Mouse (Mus musculus) 416B (cell line): Measurements from ENCODE around the gene Nt5c3.
A peak's percentile ranks its signal among the peaks of the same experiment; 100 is the strongest.

ENCODE experiments used
- DNase-seq: peaks from one replicate; pipeline ENCODE4 v3.0.0; 2011; ENCODE audit warnings: low read depth

The Nt5c3 gene

DNA sequence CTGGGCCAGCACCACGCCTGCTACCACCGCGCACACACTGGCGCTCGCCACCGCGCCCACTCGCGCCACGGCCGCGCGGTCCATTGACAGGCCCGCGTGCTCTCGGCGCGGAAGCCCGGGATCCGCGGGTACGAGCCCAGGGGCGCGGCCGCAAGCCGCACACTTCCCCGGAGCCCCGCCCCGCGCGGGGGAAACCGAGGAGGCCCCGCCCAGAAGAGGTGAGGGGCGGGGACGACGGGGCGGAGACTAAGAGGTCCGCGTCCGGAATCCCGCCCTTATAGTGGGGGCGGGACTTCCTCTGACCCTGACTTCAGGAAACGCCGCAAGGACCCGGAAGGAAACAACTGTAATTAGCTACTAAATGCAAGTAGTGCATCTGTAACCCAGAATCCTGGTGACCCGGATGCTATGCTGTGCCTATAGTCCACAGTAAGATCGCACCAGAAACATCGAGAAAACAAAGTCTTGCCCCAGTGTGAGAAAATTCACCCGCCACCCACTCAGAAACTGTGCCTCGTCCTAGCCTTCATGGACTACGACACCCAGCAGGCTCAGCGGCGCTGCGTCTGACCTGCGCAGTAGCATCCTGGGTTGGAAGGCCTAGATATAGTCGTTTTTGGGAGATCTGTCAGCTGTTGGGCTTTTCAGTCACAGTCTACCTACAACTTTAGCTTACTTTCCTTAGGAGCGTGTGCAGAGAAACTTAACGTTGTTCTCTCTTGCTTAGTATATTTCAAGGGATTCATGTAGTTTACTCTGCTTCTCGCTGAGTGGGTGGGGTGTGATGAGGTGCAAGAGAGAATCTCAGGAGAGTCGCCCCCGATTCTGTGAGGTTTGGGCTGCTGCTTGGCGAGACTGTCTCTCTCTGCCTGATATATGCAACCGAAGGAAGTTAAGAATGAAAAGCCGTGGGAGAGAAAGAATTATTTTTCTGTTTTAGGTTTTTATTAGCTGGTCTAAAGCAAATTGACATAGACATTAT, at the start of gene Nt5c3, which contains the start of gene Vmn1r4:
Gene Nt5c3 (minus strand): TSS at position 207 of the 982 bp plus-strand sequence.
Gene Vmn1r4 (plus strand): TSS at position 290 of the 982 bp plus-strand sequence.
- DNase-seq = peak; percentile 97

DNA sequence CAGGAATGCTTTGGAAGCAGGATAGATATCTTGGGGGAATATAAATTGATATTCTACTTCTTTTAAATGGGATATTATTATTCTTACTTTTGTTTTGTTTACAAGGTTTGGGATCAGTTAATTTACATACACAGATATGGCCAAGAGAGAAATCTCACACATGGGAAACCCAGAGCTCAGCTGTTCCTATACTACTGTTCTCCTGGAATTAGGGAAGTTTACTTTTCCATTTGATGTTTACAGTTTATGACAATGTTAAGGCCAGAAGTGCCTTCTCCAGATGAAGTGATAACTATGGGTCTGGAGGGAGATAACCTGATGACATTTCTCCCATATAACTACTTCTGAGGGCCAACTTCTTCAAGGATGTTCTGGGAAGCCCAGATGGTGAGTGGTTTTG, 46.2 kb upstream of the Nt5c3 start, which contains the start of gene Vmn1r5:
Gene Vmn1r5 (plus strand): TSS at position 301 of the 400 bp plus-strand sequence.
- DNase-seq = no peak

DNA sequence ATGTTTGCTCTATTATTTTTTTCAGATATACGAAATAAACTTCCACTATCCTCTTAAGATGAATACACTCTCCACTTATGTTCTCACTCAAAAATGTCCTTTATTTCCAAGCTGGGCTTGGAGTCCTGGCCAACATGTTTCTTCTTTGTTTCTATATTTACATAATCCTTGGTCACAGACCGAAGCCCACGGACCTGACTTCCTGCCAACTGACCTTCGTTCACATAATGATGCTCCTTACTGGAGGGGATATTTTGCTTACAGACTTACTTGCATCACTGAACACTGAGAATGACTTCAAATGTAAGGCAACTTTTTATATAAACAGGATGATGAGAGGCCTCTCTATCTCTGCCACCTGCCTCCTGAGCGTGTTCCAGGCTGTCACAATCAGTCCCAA, 32.7 kb upstream of the Nt5c3 start:
- DNase-seq = no peak

DNA sequence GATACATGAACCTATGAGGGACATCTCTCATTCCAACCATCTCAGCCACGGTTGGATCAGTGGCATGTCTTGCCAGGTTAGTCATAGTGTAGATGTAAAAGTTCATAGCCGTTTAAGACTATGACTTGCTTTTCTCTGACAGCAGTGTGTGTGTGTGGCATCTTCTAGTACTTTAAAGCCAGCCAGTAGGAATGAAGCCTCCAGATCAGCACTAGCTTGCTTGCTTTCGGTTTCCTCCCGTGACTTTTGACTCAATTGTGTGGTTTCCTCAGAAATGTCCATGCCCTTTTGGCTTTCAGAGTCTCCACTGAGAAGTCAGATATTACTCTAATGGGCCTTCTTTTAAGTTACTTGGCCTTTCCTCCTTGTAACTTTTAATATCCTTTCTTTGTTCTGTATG, 10.6 kb upstream of the Nt5c3 start:
- DNase-seq = peak; percentile 79

DNA sequence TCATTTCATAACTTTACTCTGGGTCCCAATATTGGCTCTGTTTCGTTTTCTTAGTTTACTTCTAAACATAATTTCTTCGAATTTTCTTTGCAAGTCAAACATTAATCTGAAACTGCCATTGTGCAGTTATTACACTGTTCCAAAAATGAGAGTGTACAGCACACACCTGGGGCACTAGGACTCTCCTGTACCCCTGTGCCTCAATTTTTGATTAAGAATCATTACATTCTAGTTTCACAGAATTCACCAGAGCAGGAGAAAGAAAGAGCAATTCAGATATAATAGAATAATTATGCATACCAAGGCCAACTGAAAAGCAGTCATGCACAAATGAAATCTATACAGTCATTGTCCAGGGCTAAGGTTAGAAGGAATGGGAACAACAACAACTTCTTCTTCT, 8.7 kb upstream of the Nt5c3 start:
- no peak for DNase-seq

DNA sequence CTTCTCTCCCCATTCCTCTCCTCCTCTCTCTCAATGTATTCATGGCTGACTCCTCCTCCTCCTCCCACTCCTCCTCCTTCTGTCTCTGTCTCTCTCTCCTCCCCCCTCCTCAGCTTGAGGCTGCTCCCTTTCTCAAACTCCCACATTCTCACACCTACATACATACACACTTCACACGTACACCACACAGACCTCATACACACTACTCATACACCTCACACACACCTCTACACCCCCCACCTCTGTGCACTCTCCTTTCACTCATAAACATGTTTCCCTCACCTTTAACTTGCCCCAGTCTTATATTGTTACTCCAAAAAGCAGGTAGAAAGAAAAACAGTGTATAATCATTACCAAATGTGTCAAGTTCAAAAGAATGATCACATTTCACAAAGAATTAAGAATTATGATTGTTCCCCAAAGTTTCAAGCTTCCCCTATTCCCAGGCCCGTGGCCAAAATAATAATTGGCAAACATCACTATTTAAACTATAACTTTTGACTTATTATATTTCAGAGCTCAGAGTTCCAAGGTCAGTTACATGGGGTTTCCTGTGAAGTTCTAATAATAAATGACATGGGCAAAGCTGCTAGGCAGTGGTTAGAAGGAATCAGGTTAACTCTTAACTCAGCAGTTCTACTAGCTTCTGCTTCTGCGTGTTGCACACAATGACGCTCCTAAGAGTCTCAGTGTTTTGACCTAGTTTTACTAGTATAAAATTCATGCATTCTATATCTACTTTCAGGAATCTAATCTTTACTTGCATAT, 8.1 kb upstream of the Nt5c3 start:
- DNase-seq = no peak

DNA sequence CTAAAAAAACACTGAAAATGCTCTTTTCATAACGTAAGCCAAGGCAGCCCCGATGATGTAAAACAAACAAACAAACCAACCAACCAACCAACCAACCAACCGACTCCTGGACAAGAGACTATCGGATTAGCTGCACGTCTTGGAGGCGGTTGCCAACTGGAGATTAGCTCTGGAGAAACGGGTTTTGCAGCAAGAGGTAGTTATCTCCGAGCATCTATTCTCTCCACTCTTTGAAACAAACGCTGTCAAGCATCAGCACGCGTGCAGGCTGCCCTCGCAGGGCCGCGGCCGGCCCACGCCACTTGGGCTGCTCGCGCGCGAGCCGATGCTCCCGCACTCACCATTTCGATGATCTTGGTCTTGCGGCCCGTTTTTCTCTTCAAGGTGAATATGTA, 404 bp downstream of the Nt5c3 start:
- peak; percentile 75 for DNase-seq

DNA sequence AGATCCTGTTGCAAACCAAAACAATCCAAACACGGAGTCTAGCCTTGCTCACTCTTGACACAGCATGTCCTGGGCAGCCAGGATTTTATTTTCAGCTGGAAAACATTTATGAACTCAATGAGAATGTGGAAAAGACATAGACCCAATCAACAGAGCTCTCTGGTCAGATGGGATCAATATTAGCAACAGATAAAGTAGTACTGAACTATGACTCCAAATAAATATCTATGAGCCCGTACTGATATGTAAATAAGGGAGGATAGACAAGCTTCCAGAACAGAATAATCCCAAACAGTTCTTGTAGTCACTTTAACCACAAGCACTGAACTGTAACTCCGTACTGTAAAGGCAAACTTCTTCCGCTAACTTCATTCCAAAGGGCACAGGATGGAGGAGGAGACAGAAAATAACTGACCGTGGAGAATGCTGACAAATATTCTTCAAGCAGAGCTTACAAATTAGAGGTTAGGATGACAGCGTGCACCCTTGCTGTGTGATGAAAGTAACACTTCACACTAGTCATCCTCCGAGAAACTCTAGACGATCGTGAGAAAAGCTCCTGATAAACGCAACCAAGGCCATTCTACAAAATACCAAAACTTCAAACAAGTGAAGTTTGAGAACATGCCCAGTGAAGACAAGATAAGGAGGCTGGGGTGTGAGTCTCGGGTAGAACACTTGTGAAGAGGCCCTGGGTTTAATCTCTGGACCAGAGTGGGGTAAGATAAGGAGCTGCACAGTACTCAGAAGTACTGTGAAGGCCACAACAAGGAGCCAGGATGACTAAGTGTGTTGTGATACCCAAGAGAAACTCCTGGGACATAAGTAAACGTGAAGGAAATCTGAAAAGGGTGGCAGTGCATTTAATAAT, 3.3 kb downstream of the Nt5c3 start:
- DNase-seq = peak; percentile 59

DNA sequence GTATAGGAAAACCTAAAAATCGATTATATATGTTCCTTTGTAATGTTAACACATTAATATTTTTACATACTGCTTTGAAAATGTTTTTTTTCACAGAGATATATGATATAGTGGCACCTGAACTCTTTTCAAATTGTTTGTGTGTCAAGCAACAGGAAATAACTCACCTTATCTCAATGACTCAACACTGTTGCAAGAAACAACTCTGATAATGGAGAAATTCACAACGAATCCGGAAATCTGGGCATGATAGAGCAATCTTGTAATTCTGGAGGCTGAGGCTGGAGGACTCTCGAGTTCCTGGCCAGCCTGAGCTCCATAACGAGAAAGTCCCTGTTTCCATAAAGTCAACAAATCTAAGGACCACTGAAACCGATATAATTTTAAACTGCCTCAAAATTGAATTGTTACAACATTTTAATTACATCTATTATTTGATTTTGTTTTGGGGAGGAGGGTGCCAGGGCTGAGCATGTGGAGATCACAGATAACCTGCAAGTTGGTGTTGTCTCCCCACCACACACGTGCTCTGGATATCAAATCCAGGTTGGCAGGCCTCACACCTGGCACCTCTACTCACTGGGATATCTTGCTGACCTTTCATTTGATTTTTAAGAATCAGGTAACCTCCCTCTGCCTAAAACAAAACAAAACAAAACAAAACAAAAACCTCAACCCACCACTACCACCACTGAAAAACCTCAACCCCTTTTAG, 4.2 kb downstream of the Nt5c3 start:
- peak; percentile 88 for DNase-seq

DNA sequence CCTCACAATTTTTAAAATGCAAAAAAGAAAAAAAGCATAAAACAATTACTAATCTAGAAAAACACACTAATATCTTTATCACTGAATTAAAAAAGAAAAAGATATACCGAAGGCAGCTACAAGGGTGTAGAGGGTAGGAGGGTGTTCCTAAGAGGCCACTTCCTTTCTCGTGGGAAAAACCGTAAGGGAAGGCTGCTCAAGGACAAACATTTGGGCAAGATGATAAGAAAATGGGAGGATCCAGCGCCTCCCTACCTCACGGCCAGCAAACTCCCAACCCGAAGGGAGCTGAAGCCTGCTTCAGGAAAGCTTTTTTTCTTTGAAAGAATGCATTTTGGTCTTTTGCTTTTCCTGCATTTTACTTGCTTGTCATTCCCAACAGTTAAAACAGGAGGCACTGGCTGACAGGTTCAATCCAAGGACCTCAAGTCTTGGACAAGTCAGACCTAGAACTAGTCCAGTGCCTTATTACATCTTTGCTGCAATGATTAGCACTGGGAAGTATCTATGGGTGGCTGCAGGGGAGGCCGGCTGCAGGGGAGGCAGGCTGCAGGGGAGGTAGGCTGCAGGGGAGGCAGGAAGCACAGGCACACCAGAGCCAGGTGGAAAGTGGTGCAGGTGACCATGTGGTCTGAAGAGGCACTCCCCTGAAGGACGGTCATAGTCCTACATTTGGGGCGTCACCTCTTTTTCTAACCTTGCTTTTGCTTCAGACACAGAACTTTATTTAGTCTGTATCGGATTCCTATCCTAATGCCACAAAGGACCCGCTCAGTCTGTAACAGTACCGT, 6.0 kb downstream of the Nt5c3 start:
- DNase-seq = peak; percentile 83

DNA sequence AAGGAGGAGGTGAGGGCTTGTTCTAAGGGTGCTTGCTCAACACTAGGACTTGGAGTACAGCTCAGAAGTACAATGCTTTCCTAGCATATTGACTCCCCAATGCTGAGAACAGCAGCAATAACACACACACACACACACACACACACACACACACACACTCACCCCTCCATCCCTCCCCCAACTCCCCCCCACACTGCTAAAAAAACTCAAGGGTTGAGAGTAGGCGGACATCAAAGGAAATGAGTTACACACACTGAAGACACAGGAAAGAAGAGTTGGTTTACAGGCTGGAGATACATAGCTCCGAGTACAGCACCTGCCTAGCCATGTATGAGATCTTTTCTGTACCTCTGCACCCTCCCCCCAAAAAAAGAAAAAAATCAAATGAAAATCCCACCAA, 7.5 kb downstream of the Nt5c3 start:
- DNase-seq = peak; percentile 69

DNA sequence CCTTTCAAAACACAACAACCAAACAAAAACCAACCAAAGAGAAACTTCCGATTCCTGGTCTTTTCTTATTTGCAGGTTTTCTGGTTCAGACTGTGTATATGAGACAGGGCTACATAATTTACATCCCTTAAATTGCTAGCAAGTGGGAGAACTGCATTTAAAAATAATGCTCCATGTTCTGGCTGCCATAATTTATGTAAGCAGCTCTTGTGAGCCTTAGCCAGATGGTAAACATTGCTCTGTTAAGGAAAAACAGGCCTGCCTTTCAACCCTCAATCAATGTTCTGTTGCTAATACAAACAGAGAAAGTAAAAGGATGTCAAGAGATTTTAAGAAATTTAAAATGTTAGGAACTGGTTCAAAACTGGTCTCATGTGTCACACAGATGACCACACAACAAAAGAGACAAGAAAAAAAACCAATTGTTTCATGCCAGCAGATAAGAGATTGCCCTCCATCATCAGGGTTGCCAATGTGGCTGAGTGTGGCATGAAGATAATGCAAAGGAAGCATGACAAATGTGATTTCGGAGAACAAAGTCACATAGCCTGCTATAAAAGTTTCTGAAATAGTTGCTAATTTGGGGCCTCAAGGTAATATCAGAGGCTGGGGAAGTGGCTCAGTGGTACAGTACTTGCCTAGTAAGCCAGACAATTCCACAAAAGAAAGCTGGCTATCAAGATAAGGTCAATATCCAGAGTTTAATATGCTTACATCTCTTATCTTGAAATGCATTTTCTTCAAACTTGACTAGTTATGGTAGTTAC, 10.5 kb downstream of the Nt5c3 start:
- peak; percentile 97 for DNase-seq

DNA sequence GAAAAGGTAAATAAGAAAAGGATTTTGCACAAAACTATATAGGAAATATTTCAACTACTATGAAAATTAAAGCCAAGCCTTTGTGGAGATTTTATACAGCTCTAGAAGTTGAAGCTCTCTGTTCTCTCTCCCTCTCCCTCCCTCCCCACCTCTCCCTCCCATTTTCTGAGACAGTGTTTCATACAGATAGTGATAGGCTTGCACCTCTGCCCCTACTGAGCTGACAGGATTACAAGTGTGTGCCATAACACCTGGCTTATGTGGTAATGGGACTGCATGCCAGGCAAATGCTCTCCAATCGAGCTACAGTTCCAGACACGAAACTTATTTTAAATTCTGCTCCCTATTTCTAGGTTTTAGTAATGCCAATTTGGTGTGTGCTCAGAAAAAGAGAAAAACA, 12.8 kb downstream of the Nt5c3 start:
- DNase-seq = no peak

DNA sequence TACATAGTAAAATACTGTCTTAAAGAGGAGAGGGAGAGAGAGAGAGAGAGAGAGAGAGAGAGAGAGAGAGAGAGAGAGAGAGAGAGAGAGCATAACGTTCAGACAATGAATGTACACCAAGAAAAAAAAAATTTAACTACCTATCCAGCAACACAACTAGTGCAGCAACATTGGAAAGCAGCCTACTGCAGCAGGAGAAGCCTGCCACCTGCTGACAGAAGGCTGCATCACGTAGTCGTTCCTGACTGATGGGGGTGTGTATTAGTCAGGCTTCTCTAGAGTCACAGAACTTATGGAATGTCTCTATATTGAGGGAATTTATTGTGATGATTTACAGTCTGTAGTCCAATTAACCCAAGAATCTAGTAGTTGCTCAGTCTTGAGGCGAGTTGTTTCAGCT, 14.8 kb downstream of the Nt5c3 start:
- peak; percentile 82 for DNase-seq

DNA sequence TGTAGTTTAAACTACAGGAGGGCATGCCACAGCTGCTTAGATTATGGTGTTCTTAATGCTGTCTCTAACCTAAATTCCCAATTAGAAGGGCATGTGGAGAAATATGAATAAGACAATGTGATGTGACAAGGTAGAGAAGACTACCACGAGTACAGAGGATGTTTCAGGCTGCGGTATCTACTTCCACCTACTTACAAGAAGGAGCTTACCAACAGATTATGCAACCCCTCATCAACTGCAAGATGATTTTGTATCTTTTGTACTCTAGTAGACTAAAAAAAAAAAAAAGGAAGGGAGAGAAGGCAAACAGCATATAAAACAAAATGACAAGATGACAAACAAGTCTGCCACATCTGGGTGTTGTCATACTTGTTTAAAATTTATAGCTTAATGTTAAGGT, 15.3 kb downstream of the Nt5c3 start:
- DNase-seq = peak; percentile 62

DNA sequence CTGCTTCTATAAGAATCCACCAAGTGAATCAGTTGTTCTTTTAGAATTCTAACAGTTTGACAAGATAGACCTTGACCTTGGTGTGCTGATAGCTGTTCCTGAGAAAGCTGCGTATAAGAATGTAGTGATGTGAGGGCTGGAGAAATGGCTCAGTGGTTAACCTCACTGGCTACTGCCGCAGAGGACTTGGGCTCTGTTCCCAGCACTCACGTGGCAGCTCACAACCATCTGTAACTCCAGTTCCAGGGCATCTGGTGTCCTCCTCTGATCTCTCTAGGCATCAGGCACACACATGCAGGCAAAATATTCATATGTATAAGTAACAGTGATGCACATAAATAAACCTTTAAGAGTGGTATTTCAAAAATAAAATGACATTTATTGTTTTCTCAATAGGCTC, 15.8 kb downstream of the Nt5c3 start:
- no peak for DNase-seq

DNA sequence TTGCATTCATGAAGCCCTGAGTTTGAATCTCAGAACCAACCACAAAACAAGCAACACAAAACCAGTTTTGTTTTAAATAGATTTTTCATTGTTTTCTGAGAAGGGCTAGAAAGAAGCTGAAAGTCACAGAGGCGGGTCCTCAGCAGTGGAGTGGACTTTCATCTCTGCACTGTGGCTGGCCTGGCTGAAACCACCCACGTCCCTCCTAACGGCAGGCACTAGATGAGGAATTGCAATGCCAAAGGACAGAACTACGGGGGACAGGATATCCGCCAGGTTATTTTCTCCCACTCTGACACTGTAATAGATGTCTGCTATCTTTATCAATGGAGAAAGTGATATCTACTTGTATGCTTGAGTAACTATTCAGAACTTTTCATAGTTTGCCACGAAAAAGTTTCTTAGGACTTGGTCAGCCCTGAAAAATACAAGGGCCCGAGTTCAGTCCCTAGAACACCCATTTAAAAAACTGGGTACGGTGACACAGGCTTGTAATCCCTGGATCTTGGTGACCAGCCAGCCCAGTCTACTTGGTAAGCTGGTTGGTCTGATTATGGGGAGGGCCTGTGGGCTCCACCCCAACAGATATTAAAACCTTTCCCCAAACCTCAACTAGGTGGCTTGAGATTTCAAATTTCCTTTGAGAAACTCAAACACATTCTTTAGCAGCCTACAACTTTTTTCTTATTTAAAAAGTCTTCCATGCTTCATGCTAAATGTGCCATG, 17.4 kb downstream of the Nt5c3 start:
- DNase-seq = no peak

DNA sequence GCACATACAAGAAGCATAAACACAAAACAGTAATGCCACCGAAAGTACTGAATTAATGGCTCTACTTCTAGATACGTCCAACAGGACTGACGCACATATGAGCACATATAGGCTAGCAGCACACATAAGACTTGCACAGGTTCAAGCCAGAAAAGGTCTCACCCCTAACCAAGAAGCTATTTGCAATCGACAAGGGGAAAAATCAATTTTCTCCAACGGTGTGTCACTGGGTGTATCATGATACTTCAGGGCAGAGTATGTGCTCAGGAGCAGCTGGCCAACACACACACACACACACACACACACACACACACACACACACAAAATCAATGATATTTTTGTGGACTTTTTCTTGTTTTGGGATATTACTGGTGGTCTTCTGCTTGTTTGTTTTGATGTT, 18.2 kb downstream of the Nt5c3 start:
- no peak for DNase-seq

DNA sequence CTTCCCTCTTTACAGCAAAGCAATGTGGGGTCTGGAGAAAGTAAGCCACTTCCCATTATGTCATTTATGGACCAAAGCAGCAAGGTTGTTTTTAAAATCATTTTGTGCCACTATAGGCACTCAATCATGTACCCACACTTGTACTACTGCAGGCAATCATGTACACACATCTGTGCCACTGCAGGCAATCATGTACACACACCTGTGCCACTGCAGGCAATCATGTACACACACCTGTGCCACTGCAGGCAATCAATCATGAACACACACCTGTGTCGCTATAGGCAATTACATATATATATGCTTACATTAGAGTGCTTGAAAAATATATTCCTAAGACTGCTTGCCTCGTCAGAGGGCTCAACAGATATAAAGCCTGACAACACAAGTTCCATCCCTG, 18.8 kb downstream of the Nt5c3 start:
- DNase-seq = no peak
